Mouse (Mus musculus): ENCODE results near the gene Fam178b. TPM values are rescaled to one million over a fixed set of nuclear protein-coding genes. Genes with fewer than 3 reads are reported as not detected.
"Not testable (repeated sequence)": the region's sequence is repeated elsewhere in the genome, so short reads cannot be mapped to it uniquely, and the experiment has no call there.

Fam178b gene
- total RNA-seq, 2 experiments from 2014 or later = 0.83 TPM; not detected in 1

DNA sequence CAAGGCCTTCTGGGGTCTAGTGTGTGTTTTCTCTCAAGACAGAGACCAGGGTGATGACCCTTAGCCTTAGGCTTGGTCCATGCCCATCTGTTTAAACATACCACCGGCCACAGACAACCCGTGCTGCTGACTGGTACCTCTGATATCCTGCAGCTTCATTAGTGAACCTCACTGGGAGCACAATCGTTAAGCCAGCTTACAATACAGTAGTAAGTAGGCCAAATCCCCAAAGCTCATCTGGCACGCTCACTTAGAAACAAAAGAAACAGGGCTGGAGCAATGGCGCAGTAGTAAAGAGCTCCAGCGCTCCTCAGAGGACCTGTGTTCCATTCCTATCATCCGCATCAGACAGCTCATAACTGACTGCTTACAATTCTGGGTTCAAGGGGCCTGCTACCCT, 2.1 kb downstream of the Fam178b start:
- DNase-seq (ENCODE audit: low spot score) = no peak
- intact Hi-C loops (cut with DNase I) = loop anchor here (5.0 kb wide), 1 partner anchor 44 kb away; no protein-coding TSS in a partner anchor

DNA sequence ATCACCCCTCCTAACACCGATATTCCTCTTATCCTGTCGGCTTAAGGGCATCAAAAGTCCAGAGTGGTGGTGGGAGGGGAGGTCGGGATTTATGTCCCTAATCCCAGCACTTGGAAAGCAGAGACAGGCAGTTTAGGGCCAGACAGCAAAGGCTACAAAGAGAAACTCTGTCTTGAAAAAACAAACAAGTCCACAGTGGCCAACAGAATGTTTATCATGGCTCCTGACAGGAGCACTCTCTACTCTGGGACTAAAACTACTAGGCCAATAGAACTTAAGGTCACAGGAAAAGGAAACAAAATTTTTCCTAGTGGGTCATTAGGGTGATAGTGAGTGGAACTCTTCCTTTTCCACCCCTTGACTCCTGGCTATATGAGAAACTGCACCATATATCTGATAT, 8.0 kb downstream of the Fam178b start:
- no peak for DNase-seq (ENCODE audit: low spot score)
- intact Hi-C loops (cut with DNase I) = no loop called here

DNA sequence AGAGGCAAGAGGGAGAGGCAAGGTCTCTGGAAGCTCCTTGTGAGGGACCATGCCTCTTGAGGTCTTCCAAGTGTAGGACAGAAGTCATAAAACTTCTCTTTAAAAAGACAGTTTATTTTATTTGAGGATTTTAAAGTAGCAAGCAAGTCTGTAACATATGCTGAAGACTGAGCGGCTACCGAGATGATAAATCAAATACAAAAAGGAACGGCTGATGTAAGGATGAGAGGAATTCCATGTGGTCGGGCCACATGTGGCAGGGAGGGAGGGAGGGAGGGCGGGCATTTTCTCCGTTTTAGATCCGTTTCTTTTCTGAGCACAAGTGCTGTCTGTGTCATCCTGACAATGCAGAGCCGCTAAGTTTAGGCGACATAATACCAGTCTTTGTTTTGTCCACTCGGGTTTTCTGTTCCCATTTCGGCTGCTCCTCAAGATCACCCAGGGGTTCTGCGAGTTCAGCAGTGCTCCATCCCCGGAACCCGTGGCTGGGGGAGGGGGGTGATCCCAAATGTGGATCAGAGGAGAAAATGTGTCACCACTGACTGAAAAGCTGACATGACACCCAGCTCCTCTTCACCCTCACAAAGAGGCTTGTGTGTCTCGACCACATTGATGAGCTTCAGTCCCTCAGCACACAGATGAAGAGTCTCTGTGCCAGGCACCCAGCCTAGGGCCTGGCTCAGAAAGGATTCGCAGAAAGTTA, 10.2 kb downstream of the Fam178b start:
- DNase-seq (ENCODE audit: low spot score) = no peak
- intact Hi-C loops (cut with DNase I) = no loop called here

- intact Hi-C loops (cut with DNase I) = no loop called here
- DNase-seq (ENCODE audit: low spot score) = no peak
Observed at GRCm38 (mm10) chr1:36671260-36671659, 11.7 kb downstream of the Fam178b start.

- no peak for DNase-seq (ENCODE audit: low spot score)
- intact Hi-C loops (cut with DNase I) = no loop called here
Observed at GRCm38 (mm10) chr1:36670256-36670655, 12.7 kb downstream of the Fam178b start.

DNA sequence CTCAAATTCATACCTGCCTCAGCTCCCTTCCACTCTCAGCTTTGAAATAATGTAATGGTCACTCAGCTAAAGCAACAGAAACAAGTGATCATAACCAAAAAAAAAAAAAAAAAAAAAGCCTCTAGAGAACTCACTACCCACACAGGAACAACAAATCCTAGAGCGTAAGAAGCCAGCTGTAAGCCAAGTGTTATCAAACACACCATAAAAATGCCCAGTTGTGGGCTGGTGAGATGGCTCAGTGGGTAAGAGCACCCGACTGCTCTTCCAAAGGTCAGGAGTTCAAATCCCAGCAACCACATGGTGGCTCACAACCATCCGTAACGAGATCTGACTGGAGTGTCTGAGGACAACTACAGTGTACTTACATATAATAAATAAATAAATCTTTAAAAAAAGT, 15.0 kb downstream of the Fam178b start:
- DNase-seq (ENCODE audit: low spot score); intact Hi-C loops (cut with DNase I): not testable (repeated sequence)

GRCm38 (mm10) chr1:36665934-36666333, 17.0 kb downstream of the Fam178b start:
- DNase-seq (ENCODE audit: low spot score) = no peak
- intact Hi-C loops (cut with DNase I) = loop anchor here (2.0 kb wide), 1 partner anchor 119 kb away; the partner anchor contains the start of gene Ankrd39

- intact Hi-C loops (cut with DNase I) = loop anchor here (2.0 kb wide), 1 partner anchor 118 kb away; the partner anchor contains the start of gene Ankrd39
- DNase-seq (ENCODE audit: low spot score) = no peak
Observed at GRCm38 (mm10) chr1:36665165-36665723, 17.7 kb downstream of the Fam178b start.

GRCm38 (mm10) chr1:36664457-36664856, 18.5 kb downstream of the Fam178b start:
- intact Hi-C loops (cut with DNase I) = loop anchor here (2.0 kb wide), 1 partner anchor 118 kb away; the partner anchor contains the start of gene Ankrd39
- no peak for DNase-seq (ENCODE audit: low spot score)

- DNase-seq (ENCODE audit: low spot score) = no peak
- intact Hi-C loops (cut with DNase I) = no loop called here
Observed at GRCm38 (mm10) chr1:36658621-36659399, 24.2 kb downstream of the Fam178b start.

- intact Hi-C loops (cut with DNase I) = no loop called here
- no peak for DNase-seq (ENCODE audit: low spot score)
Observed at GRCm38 (mm10) chr1:36657658-36658415, 25.1 kb downstream of the Fam178b start.

DNA sequence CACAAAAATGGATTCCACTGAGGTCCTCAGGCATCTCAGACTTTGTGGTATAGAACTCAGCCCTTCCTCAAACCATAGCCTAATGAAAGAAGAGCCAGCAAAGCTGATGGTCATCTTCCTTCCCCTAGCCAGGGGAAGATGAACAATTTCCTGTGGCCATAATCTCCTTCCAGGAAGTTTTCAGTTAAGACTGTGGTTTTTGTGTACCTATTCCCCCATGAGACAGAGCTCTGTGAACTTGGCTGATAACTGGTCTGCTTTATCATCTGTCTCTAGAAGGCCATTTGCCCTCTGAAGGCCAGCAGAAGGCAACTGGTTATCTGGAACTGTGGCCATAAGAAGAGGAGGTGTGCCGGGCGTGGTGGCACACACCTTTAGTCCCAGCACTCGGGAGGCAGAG, 26.8 kb downstream of the Fam178b start:
- DNase-seq (ENCODE audit: low spot score) = no peak
- intact Hi-C loops (cut with DNase I) = no loop called here

- DNase-seq (ENCODE audit: low spot score) = no peak
- intact Hi-C loops (cut with DNase I) = no loop called here
Observed at GRCm38 (mm10) chr1:36655039-36655438, 27.9 kb downstream of the Fam178b start.

DNA sequence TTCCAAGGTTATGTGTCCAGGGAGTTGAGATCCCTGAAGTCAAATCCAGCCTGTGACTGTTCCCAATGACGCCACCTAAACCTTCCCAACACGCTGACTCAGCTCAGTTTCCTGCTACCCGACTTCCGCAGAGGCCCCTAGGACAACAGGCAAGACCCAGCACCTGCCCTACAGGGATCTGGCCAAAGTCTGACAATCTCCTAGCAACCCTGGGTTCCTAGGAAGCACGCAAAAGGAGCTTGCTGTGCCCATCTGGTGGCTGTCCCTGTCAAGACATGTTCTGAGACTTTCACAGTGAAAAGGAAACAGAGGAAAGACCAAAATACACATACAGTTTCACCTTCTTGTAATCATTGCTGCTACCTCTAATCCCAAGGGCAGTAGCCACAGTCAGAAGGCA, 35.4 kb downstream of the Fam178b start:
- DNase-seq (ENCODE audit: low spot score) = no peak
- intact Hi-C loops (cut with DNase I) = no loop called here

DNA sequence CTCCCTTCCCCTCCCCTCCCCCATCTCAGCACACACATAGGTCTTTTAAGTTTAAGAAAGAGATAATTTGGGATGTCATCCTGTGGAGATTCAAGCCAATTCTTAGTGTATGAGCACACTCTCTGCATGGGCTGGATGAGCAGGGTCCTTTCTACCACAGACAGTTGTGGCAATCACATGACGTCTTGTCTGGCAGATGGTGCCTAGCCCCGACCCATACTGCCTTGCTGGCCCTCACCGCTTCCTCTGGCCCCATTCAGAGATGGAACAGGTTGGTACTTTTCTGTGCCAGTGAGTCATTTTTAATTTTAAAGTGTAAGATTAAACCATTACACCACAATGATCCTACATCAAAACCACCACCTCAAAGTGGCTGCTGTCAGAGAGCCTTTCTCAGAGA, 36.7 kb downstream of the Fam178b start:
- DNase-seq (ENCODE audit: low spot score) = no peak

DNA sequence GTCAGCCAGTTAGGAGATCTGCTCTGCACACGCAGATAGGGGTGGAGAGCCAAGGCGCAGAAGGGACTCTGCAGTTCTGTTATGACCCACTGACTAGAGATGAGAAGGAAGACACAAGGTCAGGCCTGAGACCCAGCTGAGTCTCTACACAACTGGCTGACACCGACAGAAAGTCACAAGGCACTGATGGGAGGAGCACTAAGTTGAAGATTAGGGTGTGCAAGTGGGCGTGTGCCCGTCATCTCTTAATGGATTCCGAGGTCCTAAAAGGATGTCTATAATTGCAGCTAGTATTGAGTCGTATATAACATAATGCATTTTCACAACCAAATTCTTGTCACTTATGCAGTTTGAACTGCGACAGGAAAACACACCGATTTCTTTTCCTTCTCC, 38.4 kb downstream of the Fam178b start:
- intact Hi-C loops (cut with DNase I) = no loop called here
- DNase-seq (ENCODE audit: low spot score) = no peak

More for the DNA sequence above, 36.7 kb downstream of the Fam178b start:
- intact Hi-C loops (cut with DNase I) = no loop called here

DNA sequence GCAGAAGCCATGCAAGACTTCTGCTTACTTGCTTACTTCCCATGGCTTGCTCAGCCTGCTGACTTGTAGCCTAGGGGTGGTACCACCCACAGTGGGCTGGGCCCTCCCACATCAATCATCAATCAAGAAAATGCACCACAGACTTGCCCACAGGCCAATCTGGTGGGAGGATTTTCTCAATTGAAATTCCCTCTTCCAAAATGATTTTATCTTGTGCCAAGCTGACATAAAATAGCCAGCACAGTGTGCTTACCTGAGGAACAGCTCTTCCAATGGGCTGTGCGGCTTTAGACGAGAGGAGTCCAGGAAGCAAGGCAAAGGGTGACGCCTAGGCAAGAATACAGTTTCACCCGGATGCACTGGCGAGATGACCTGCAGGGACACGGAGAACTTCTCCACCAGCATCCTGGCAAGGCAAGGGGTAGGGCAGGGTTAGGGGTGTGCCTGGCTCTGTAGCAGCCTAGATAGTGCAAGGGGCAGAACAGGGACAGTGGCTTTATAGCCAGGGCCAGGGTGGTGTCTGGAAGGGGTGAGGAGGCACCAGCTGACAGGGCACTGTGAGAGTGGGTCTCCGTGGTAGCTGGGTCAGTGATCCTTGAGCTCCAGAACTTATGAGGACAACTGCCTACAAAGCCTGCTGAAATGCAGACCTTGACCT, 38.9 kb downstream of the Fam178b start:
- intact Hi-C loops (cut with DNase I) = no loop called here
- no peak for DNase-seq (ENCODE audit: low spot score)

DNA sequence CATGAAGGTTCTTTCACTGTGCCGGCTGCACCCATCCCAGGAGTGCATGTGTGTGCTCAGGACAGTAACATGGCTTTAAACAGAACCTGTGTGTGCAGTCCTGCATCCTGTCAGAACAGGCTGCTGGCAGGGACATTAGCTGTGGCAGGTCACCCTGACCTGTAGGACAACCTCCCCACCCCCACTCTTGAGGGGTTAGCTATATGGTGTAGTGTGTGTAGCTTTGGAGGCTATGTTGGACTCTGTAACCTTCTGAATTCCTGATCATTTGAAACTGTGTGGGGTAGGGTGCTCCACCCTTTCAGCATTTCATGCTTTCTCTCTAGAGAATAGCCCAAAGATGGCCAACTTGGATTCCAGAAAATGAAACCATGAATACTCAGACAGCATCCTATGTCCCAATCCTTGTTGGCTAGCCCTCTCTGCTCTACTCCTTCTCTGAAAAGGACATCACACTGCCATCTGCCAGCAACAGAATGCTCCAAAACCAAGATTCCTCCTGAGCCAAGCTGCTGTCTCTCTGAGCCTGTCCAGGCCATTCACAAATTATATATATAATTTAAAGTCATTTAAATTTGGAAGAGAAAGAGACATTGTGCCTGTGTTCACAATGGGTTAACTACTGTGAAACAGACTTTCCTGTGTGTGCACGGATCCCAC, 47.0 kb downstream of the Fam178b start:
- DNase-seq (ENCODE audit: low spot score) = no peak
- intact Hi-C loops (cut with DNase I) = loop anchor here (1.0 to 5.0 kb wide), 3 partner anchors 46 to 89 kb away; partner anchors contain the start of genes Ankrd39 and Fam178b

DNA sequence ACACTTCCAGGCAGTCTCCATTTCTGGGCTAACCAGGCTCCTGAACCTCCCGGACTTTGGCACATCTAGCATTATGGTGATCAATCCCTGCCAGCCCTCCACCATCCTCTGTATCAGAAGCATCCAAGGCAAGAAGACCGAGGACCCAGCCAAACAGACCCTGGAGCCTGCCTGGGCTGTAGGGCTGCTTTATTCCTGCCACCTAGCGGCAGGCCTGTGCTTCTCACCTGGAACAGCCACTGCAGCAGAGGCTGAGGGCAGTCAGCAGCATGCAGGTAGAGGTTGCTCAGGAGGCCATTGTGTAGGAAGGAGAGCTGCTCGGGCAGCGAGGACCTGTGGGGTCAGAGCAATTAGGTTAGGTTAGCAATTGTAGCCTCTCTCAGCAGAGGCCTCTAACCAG, 48.0 kb downstream of the Fam178b start:
- peak; percentile 49 for DNase-seq (ENCODE audit: low spot score)
- intact Hi-C loops (cut with DNase I) = loop anchor here (1.0 to 5.0 kb wide), 3 partner anchors 47 to 88 kb away; partner anchors contain the start of genes Ankrd39 and Fam178b

All from heart, postnatal 25 days (tissue).